Mouse (Mus musculus) layer of hippocampus, adult 9-10 months (tissue): Measurements from ENCODE around the gene Gucy2d.

ENCODE experiments used
- DNase-seq: peaks from one replicate; pipeline ENCODE4 v3.0.0; 2022; ENCODE audit warnings: low spot score

Gene Gucy2d

DNA sequence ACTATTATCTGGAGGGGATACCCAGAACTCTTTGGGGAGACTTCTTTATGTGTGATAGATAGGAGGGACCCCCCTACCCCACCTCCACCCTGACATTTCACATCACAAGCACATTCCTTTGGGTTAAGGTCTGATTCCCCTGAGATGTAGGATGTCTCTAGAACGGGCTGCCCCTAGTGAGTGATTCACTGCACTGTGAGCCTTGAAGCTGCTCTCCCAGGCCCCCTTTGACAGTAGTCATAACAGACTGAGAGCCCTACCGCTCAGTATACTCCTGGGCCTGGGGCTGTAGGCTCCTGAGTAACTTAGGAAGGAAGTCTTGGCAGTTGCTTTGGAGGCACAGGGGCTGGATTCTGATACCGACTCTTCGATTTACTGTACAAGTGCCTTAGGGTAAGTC lies 50.1 kb downstream of the Gucy2d start:
- no peak for DNase-seq

- DNase-seq = no peak
These were observed 50.7 kb downstream of the Gucy2d start for GRCm38 (mm10) chr7:98490911-98491310.

DNA sequence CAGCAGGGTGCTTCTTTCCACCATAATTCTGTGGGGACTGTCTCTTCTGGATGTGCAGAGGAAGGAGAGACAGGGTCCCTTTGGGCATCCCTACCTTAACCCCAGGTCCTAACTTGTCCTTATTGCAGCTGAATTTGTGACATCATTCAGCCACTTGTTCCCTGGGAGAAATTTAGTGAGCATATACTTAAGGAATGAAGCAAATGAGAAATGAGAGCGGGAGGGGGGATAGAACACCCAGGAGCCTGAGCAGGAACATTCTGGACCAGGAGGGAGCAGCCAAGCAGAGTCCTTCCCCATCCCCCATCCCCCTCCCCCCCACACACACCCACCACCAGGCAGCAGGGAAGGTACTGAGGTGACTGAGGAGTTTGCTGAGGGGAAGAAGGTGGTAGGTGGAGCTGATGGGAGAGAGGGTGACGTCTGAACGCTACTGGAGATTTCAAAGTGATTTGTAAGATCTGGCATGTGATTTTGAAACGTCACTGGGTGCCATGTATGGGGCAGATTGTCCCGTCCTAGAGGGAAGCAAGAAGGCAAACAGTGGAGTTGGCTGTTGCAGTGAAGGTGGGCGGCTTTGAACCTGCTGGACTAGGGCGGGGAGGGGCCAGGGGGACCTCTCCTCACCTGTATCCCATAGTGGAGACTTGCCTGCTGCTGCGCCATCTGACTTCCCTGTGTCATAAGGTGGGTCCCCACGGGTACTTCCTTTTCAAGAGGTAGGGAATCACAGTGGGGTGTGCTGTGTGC lies 51.4 kb downstream of the Gucy2d start:
- DNase-seq = no peak

DNA sequence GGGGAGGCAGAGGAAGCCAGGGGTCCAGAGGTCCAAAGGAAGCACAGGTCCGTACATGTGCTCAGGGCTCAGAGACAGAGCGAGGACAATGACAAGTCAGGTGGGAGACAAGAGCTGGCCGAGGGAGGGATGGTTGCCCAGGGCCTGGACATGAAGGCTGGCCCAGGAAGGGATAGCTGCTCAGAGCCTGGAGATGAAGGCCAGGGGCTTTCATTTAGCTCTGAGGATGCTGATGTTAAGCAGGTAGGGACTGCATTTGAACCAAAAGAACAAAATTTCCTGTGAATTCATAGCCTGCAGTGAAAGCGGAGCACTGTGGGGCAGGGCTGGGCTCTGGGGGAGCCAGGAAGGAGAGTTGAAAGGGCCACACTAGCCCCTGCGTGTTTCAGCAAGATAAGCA lies 52.1 kb downstream of the Gucy2d start:
- no peak for DNase-seq

- no peak for DNase-seq
These were observed 53.1 kb downstream of the Gucy2d start for GRCm38 (mm10) chr7:98493307-98493706.

GRCm38 (mm10) chr7:98493901-98494480 lies 53.8 kb downstream of the Gucy2d start:
- no peak for DNase-seq

GRCm38 (mm10) chr7:98495591-98495990 lies 55.4 kb downstream of the Gucy2d start:
- DNase-seq = no peak

DNA sequence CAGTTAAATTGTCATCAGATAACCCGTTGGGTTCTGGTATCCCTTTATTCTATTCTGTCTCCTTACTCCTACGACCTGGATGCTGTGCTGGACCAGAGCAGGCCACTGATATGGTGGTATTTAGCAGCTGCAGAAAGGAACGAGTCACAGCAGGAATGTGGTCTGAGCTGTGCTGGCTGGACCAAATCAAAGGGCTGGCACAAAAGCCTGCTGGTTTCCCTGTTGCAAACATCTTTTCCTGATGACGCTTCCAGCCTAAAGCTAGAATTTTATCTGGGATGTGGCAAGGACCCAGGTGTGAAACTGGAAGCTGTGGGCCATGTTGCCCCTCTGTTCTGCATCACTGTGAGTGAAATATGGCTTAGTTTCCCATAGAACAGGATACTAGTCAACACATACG lies 57.2 kb downstream of the Gucy2d start:
- DNase-seq = no peak

DNA sequence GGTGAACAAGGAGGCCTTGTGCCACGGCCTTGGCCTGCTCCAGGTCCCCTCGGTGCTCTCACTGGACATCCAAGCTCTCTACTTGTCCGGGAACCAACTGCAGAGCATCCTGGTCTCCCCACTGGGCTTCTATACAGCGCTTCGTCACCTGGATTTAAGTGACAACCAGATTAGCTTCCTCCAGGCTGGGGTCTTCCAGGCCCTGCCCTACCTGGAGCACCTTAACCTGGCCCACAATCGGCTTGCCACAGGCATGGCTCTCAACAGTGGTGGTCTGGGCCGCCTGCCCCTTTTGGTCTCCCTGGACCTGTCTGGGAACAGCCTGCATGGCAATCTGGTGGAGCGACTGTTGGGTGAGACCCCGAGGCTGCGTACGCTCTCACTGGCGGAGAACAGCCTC lies 57.9 kb downstream of the Gucy2d start:
- no peak for DNase-seq

DNA sequence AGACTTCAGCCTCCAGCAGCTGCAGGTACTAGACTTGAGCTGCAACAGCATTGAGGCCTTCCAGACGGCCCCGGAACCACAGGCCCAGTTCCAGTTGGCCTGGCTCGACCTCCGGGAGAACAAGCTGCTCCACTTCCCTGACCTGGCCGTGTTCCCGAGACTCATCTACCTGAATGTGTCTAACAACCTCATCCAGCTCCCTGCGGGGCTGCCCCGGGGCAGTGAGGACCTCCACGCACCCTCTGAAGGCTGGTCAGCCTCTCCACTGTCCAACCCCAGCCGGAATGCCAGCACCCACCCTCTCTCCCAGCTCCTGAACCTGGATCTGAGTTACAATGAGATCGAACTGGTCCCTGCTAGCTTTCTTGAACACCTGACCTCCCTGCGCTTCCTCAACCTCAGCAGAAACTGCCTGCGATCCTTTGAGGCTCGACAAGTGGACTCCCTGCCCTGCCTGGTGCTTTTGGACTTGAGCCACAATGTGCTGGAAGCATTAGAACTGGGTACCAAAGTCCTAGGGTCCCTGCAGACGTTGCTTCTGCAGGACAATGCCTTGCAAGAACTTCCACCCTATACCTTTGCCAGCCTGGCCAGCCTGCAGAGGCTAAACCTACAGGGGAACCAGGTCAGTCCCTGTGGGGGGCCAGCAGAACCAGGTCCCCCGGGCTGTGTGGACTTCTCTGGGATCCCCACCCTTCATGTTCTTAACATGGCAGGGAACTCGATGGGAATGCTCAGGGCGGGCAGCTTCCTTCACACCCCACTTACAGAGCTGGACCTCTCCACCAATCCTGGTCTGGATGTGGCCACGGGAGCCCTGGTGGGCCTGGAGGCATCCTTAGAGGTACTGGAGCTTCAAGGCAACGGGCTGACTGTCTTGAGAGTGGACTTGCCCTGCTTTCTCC lies 58.7 kb downstream of the Gucy2d start:
- no peak for DNase-seq

DNA sequence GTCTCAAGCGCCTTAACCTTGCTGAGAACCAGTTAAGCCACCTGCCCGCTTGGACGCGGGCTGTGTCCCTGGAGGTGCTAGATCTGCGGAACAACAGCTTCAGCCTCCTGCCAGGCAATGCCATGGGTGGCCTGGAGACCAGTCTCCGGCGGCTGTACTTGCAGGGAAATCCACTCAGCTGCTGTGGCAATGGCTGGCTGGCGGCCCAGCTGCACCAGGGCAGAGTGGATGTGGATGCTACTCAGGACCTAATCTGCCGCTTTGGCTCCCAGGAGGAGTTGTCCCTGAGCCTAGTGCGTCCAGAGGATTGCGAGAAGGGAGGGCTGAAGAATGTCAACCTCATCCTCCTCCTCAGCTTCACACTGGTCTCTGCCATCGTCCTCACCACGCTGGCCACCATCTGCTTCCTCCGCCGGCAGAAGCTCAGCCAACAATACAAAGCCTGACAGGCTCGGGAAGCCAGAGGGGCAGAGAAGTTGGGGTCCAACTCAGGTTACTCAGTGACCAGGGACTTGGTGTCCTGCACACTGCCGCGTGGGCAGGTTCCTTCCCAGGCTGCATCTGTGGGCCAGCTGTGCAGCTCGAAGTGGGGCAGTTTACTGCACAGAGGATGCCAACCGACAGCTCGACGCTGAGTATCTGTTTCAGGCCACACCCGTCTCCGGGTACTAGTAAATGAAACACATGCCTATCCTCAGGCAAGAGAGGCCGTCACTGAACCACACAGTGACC lies 59.5 kb downstream of the Gucy2d start:
- no peak for DNase-seq

- DNase-seq = no peak
These were observed 60.3 kb downstream of the Gucy2d start for GRCm38 (mm10) chr7:98500470-98500869.

GRCm38 (mm10) chr7:98501078-98501477 lies 60.9 kb downstream of the Gucy2d start:
- no peak for DNase-seq

GRCm38 (mm10) chr7:98502921-98503320 lies 62.7 kb downstream of the Gucy2d start:
- DNase-seq = no peak

DNA sequence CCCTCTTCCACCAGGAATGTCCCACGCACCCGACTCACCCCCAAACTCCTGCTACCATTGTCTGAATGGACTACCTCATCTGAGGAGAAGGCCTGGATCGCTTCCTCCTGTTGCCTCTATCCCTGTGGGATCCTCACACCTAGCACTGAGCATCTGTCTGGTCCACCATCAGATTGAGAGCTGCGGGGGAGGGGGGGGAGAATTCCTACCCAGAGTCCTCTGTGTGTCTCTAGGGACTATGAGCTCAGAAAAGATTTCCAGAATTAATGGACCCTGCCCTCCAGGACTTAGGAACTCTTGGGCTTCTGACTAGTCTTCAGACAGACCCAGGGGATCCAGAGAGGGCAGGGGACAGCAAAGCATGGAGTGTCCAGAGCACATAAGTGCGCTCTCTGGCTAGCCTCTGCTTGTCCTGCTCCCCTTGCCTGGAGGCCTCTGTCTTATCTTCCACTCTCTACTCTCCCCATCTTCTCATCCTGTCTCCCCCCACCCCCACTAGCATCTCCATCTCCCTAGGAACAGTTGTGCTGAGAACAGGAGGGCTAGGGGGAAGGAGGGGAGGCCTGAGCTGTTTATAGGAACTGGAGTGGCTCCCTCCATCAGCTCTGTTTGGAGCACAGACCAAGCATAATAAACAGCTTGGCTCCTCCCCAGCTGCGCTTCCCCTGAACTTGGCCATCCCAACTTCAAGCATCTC lies 63.9 kb downstream of the Gucy2d start:
- no peak for DNase-seq

DNA sequence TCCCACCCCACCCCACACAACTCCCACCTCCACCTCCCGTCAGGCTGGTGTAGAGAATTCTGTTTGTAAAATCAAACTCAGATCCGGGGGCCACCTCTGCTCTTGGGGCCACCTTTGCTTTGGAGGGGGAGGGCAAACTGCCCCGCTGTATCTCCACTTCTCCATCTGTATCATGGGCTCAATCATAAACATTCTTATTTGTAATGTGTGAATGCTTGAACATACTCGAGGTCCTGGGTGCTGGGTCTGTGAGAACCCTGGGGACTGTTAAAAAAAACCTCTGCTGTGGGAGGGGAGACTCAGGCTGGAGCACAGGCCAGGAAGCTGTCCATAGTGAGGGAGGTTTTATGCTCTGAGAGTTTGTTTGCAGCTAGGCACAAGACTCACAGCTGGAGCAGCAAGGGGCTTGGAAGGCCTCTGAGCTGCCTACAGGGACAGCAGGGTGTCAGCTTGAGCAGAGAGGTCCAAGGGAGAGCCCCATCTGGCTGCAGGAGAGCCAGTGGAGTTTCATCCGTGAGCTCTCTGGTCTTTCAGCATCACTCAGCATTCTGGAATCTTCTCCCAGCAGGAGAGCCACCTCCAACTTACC lies 64.6 kb downstream of the Gucy2d start:
- no peak for DNase-seq

GRCm38 (mm10) chr7:98505664-98506063 lies 65.4 kb downstream of the Gucy2d start:
- no peak for DNase-seq

DNA sequence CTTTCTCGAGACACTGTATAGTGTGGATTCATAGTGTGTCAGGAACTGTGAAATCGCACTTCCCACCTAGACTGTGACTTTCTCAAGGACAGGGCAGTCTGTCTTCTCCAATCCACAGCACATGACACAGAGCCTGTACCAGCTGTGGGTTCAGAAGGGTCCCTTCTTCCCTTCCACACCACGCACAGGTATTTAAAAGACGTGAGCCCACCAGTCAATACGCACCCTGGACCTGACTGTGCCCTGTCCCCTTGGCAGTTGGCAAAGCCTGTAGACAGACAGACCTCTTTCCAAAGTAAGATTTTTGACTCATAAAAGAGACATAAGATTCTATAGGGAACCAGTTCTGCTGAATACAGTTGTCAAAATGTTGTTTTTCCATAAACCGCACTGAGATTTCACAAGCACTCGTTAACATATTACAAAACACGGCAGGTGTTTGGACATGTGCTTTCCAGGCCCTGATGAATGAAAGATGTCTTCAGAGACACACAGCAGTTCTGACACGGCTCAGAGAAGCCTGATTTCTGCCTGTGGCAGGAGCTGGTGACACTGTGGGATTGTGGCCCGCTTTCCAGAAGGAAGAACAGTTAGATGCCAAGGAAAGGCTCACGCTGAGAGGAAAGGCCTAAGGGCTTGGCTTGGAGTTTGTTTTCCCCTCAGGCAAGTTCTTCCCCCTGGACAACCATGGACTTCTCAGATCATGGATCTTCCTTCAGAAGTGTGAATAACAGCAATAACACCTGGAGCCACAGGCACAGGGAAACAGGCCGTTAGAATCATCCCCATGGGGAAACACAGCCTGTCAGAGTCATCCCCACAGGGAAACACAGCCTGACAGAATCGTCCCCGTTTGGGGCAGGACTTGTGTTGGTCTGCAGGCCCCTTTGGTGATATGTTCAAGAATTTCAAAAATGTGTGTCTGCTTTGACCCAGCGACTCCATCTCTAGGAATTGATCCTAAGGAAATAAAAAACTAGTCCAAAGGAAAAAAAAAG lies 71.0 kb downstream of the Gucy2d start:
- DNase-seq = no peak

DNA sequence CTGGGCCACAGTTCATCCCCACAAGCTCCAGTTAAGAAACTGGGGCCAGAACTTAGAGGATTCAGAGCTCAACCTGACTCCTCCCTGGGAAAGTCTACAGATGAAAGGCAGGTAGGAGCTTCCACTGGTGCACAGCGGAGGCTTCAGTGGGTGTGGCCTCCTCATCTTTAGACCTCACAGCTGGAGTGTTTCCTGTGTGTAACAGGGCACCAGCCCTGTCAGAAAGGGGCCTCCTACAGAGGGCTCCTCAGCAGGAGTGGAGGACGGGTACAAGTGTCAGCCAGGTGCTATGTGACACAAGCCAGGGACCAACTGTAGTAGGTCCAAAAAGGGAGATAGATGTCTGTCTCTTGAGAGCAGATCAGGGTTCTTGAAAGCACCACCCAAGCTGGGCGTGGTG lies 73.0 kb downstream of the Gucy2d start:
- no peak for DNase-seq

DNA sequence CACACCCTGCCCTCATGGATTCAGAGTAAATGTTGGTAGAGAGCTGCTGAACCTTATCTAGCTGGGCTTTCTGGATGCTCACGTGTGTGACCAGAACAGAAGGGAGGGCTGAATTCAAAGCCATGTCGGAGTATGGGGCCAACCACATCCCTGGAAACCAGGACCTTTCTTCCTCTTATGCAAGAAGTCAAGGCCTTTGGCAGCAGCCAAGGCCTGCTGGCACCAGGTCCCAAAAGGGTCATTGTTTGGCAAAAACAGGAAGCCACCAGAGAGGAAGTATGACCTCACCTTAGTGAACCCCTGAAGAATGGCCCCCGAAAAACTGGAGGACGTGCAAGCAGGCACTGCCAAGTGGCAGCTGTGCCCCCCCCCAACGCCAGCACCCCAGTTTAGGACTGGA lies 82.4 kb downstream of the Gucy2d start:
- DNase-seq = no peak
